In genomic region chr8:57326091-57327065, GRCm38 (mm10) we compare ENCODE assay signal across 15 mouse cellular contexts. TPM values are rescaled to one million over a fixed set of nuclear protein-coding genes. Genes with fewer than 3 reads are reported as not detected.
DNase-seq lines count a peak whose midpoint lies in the region; ATAC-seq and TF ChIP-seq lines count a peak whose summit lies in the region.
"Had no signal": no experiment of that assay in that cellular context is flagged by ENCODE, and none has a peak within 500 bp of the region (broad histone marks: within the 10 kb centered on the region; RNA-seq: fewer than 3 reads in every experiment).

No protein-coding gene starts in this region.

- H3K79me2 ChIP-seq in heart, adult 2 months (replicated peaks; ENCODE audit: control insufficient read depth, insufficient read depth, low read length) = no peaks in the 10 kb centered on the region

- H3K9me3 ChIP-seq in embryonic facial prominence, embryonic 12.5 days = no peaks in the 10 kb centered on the region
- no peaks in the 10 kb centered on the region for H3K9me3 ChIP-seq in liver, embryonic 13.5 days (replicated peaks)

- intact Hi-C loops in heart, adult 2 months (cut with DNase I) = loop anchor here (2.0 kb wide), 1 partner anchor 14 kb away; no protein-coding TSS in a partner anchor
- intact Hi-C loops in heart, postnatal 25 days (cut with DNase I) = loop anchor here (2.0 kb wide), 1 partner anchor 14 kb away; no protein-coding TSS in a partner anchor

- 44% methylated on average over 27 of the region's 27 CpGs for WGBS in heart, adult 2 months
- 4% methylated on average over 27 of the region's 27 CpGs for WGBS in embryonic facial prominence, embryonic 12.5 days
- 28% methylated on average over 27 of the region's 27 CpGs for WGBS in liver, embryonic 13.5 days (ENCODE audit: insufficient replicate concordance)

- peaks cover 2% of the 10 kb centered on the region for H3K27me3 ChIP-seq in heart, adult 2 months (ENCODE audit: control insufficient read depth, insufficient read depth, low read length)
- peaks cover 79% of the 10 kb centered on the region for H3K27me3 ChIP-seq in embryonic facial prominence, embryonic 12.5 days
- H3K27me3 ChIP-seq in liver, embryonic 13.5 days = peaks cover 99% of the 10 kb centered on the region

- peak overlapping the region; percentile 49 for H3K4me2 ChIP-seq in embryonic facial prominence, embryonic 12.5 days (replicated peaks)
- peak overlapping the region; percentile 33; the same call in 1 of the 2 replicates for H3K4me2 ChIP-seq in liver, embryonic 13.5 days

- no peak for TF ChIP-seq CTCF in heart, adult 2 months (IDR thresholded peaks at IDR 0.05)

- H3K4me3 ChIP-seq in heart, adult 2 months = peak overlapping the region; percentile 19
- peak overlapping the region; percentile 33 for H3K4me3 ChIP-seq in embryonic facial prominence, embryonic 12.5 days
- peak overlapping the region; percentile 10; the same call in 1 of the 2 replicates for H3K4me3 ChIP-seq in liver, embryonic 13.5 days (replicated peaks)

- no peak for TF ChIP-seq POLR2A in heart, adult 2 months (IDR thresholded peaks at IDR 0.05; ENCODE audit: insufficient read depth, low read depth, low read length)

- peaks cover 3% of the 10 kb centered on the region for H3K4me1 ChIP-seq in heart, adult 2 months (ENCODE audit: control insufficient read depth, insufficient read depth, low read length)
- H3K4me1 ChIP-seq in embryonic facial prominence, embryonic 12.5 days = peaks cover 21% of the 10 kb centered on the region
- H3K4me1 ChIP-seq in liver, embryonic 13.5 days (replicated peaks) = 0 out of 2 replicates have a peak, but pooled peaks cover under 1% of the 10 kb centered on the region

- peak in 1 of 2 experiments; percentile 47 for DNase-seq in heart, adult 2 months
- no peak for DNase-seq in heart, postnatal 25 days (ENCODE audit: low spot score)
- DNase-seq in heart, postnatal 4 days = peak; percentile 68
- no peak for DNase-seq in liver, embryonic 13.5 days
- DNase-seq in ovary, postnatal 14 days (ENCODE audit: low spot score) = no peak
- DNase-seq in kidney, postnatal 4 days = no peak
- DNase-seq in cerebellum, postnatal 25 days = no peak
- DNase-seq: B cell, adult 2 months; kidney, postnatal 10 days; midbrain, embryonic 14.5 days; spleen, adult 18-20 months; thymus, adult 2 months had no signal

- TF ChIP-seq EP300 in heart, adult 2 months (IDR thresholded peaks at IDR 0.05; ENCODE audit: insufficient read depth, low read depth, low read length) = no peak

- ATAC-seq in embryonic facial prominence, embryonic 12.5 days (ENCODE audit: insufficient number of reproducible peaks, insufficient read depth, low FRiP score, low TSS enrichment) = no peak
- no peak for ATAC-seq in liver, embryonic 13.5 days (ENCODE audit: low read depth)
- ATAC-seq: forebrain, embryonic 16.5 days had no signal

- H3K36me3 ChIP-seq in heart, adult 2 months (ENCODE audit: control insufficient read depth, insufficient read depth, low read length) = no peaks in the 10 kb centered on the region
- H3K36me3 ChIP-seq in embryonic facial prominence, embryonic 12.5 days = no peaks in the 10 kb centered on the region
- no peaks in the 10 kb centered on the region for H3K36me3 ChIP-seq in liver, embryonic 13.5 days

- peak overlapping the region; percentile 97 for H3K27ac ChIP-seq in heart, adult 2 months
- peak overlapping the region; percentile 30; the same call in 1 of the 2 replicates for H3K27ac ChIP-seq in embryonic facial prominence, embryonic 12.5 days
- H3K27ac ChIP-seq in liver, embryonic 13.5 days = no peak overlapping the region

- H3K9ac ChIP-seq in heart, adult 2 months (ENCODE audit: low read depth, low read length) = peak overlapping the region; percentile 67
- peak overlapping the region; percentile 49; the same call in 1 of the 2 replicates for H3K9ac ChIP-seq in embryonic facial prominence, embryonic 12.5 days
- H3K9ac ChIP-seq in liver, embryonic 13.5 days = no peak overlapping the region

RNA-seq across cellular contexts. Expression of gene Hand2, which starts 5.6 kb away (rescaled TPM):
- 10 to 100 TPM; 62.1 to 63.9 TPM for total RNA-seq in heart, adult 2 months (2021)
- 10.3 and 14.8 TPM in 2 replicates for polyA plus RNA-seq in heart, adult 2 months (2012; rRNA removed)
- total RNA-seq in heart, postnatal 25 days (2021) = 10 to 100 TPM; 49.0 to 56.6 TPM
- polyA plus RNA-seq in embryonic facial prominence, embryonic 12.5 days (2016; fragmentation: Nextera tagmentation; extraction: Ambion mirVana) = 5.8 and 6.3 TPM in 2 replicates
- total RNA-seq in heart, postnatal 4 days (2021) = 10 to 100 TPM; 62.1 to 69.6 TPM
- 0.79 and 0.81 TPM in 2 replicates for polyA plus RNA-seq in liver, embryonic 13.5 days (2015; fragmentation: Nextera tagmentation; extraction: Ambion mirVana)
- total RNA-seq: MEL had no signal
- polyA plus RNA-seq: forebrain, embryonic 16.5 days; midbrain, embryonic 14.5 days had no signal
